Mouse (Mus musculus) ES-E14 (cell line): ENCODE data around the gene Vgll3. TPM values are rescaled to one million over a fixed set of nuclear protein-coding genes. Genes with fewer than 3 reads are reported as not detected.

Experiments
- DNase-seq: peaks from one replicate; pipeline ENCODE4 v3.0.0-alpha.2; 2013; ENCODE audit warnings: low read depth, low spot score
- H3K27ac ChIP-seq: 2 replicates; pipeline ENCODE4 v1.5.1; 2012; ENCODE audit warnings: low read depth, mild to moderate bottlenecking, low read length, moderate library complexity, mixed read lengths; ENCODE audit not compliant: poor library complexity, insufficient read depth, severe bottlenecking
- H3K36me3 ChIP-seq: 2 replicates; pipeline ENCODE4 v1.6.1; 2012; ENCODE audit warnings: mild to moderate bottlenecking, low read length, moderate library complexity, mixed read lengths; ENCODE audit not compliant: control insufficient read depth, poor library complexity, insufficient read depth, severe bottlenecking
- H3K4me1 ChIP-seq, 2 experiments: fragments of 150-350 bp in 1 of 2; sonication (generic) in 1 of 2; 2 replicates each; pipeline ENCODE4 v1.6.1; 2012; ENCODE audit warnings: low read length in 2 of 2, mild to moderate bottlenecking in 1 of 2, mixed read lengths in 1 of 2; ENCODE audit not compliant: control insufficient read depth in 2 of 2, insufficient read depth in 2 of 2, poor library complexity in 1 of 2
- H3K4me3 ChIP-seq, 2 experiments: fragments of 150-350 bp in 1 of 2; sonication (generic) in 1 of 2; 2 replicates each; pipeline ENCODE4 v1.5.1; 2012; ENCODE audit warnings: low read length in 2 of 2, low read depth in 1 of 2, mild to moderate bottlenecking in 1 of 2, mixed read lengths in 1 of 2; ENCODE audit not compliant: insufficient read depth in 1 of 2, poor library complexity in 1 of 2, severe bottlenecking in 1 of 2
- H3K9ac ChIP-seq: 2 replicates; pipeline ENCODE4 v1.6.1; 2012; ENCODE audit warnings: low read depth, mild to moderate bottlenecking, low read length, mixed read lengths; ENCODE audit not compliant: poor library complexity, insufficient read depth, severe bottlenecking
- H3K9me3 ChIP-seq: fragments of 150-350 bp; sonication (generic); 2 replicates; pipeline ENCODE4 v1.6.1; 2012; ENCODE audit warnings: low read depth, mild to moderate bottlenecking, low read length; ENCODE audit not compliant: control insufficient read depth, insufficient read depth
- CHD2 ChIP-seq: IDR thresholded peaks from 2 replicates; pipeline ENCODE4 v1.6.1; 2014; ENCODE audit warnings: mild to moderate bottlenecking, low read depth, low read length, inconsistent platforms
- HCFC1 ChIP-seq: IDR thresholded peaks from 2 replicates; pipeline ENCODE4 v1.6.1; 2012; ENCODE audit warnings: low read length, inconsistent platforms, borderline replicate concordance; ENCODE audit not compliant: insufficient read depth
- MAFK ChIP-seq: IDR thresholded peaks from 2 replicates; pipeline ENCODE4 v1.6.1; 2014; ENCODE audit warnings: mild to moderate bottlenecking, low read depth, low read length, inconsistent platforms; ENCODE audit not compliant: insufficient read depth
- ZC3H11A ChIP-seq: IDR thresholded peaks from 2 replicates; pipeline ENCODE4 v1.6.1; 2012; ENCODE audit warnings: low read depth, mild to moderate bottlenecking, inconsistent platforms, low read length, borderline replicate concordance
- ZNF384 ChIP-seq: IDR thresholded peaks from 2 replicates; pipeline ENCODE4 v1.6.1; 2012; ENCODE audit warnings: low read depth, low read length, inconsistent platforms
- in situ Hi-C, 2 experiments: fragments of 600-800 bp; cut with MboI; formaldehyde crosslinking; loops; one replicate each; pipeline ENCODE4 v1.15.1; 2025; ENCODE audit warnings: low sequenced_read_pairs in 2 of 2, inconsistent platforms in 1 of 2; ENCODE audit not compliant: unreplicated experiment in 2 of 2
- total RNA-seq: library from RNA; depleted of rRNA; stranded (reverse); fragments of 300-350 nt; gene quantifications from 2 replicates; pipeline ENCODE4 v1.2.3, GENCODE M21; 2012

The Vgll3 gene
- total RNA-seq, 1 experiment, result 11.0 TPM

GRCm38 (mm10) chr16:65850126-65850525 is 35.1 kb downstream of the Vgll3 start:
- H3K36me3 ChIP-seq, result no peaks in the 10 kb centered on the region
- no peak overlapping the region for H3K9ac ChIP-seq
- TF ChIP-seq ZC3H11A (no peak), MAFK (no peak), CHD2 (no peak), ZNF384 (no peak)
- no peak overlapping the region for H3K4me3 ChIP-seq
- H3K9me3 ChIP-seq, result no peaks in the 10 kb centered on the region
- in situ Hi-C loops, result no loop called here
- no peak for DNase-seq
- no peak overlapping the region for H3K27ac ChIP-seq
- H3K4me1 ChIP-seq, result no peaks in the 10 kb centered on the region

- Histone ChIP-seq H3K9ac (no peak overlapping the region), H3K4me3 (no peak overlapping the region), H3K4me1 (no peaks in the 10 kb centered on the region), H3K9me3 (no peaks in the 10 kb centered on the region), H3K36me3 (no peaks in the 10 kb centered on the region), H3K27ac (no peak overlapping the region)
- no peak for DNase-seq
- TF ChIP-seq CHD2 (no peak), ZNF384 (no peak), HCFC1 (no peak), MAFK (no peak), ZC3H11A (no peak)
- in situ Hi-C loops, result no loop called here
Observed at GRCm38 (mm10) chr16:65864471-65864870, 49.4 kb downstream of the Vgll3 start.

- H3K4me3 ChIP-seq, result no peak overlapping the region
- DNase-seq, result no peak
- TF ChIP-seq ZC3H11A (no peak), CHD2 (no peak), ZNF384 (no peak), MAFK (no peak), HCFC1 (no peak)
Observed at GRCm38 (mm10) chr16:65867927-65868326, 52.9 kb downstream of the Vgll3 start.

GRCm38 (mm10) chr16:65868933-65869332 is 53.9 kb downstream of the Vgll3 start:
- TF ChIP-seq ZNF384, result no peak
- TF ChIP-seq CHD2, result no peak
- no peak for TF ChIP-seq MAFK
- TF ChIP-seq HCFC1, result no peak
- TF ChIP-seq ZC3H11A, result no peak
- Histone ChIP-seq H3K36me3 (no peaks in the 10 kb centered on the region), H3K9ac (no peak overlapping the region), H3K9me3 (no peaks in the 10 kb centered on the region), H3K4me3 (no peak overlapping the region), H3K27ac (no peak overlapping the region), H3K4me1 (no peaks in the 10 kb centered on the region)
- in situ Hi-C loops, result no loop called here
- DNase-seq, result no peak

More at GRCm38 (mm10) chr16:65867927-65868326, 52.9 kb downstream of the Vgll3 start:
- Histone ChIP-seq H3K36me3 (no peaks in the 10 kb centered on the region), H3K9me3 (no peaks in the 10 kb centered on the region), H3K27ac (no peak overlapping the region), H3K4me1 (no peaks in the 10 kb centered on the region), H3K9ac (no peak overlapping the region)
- in situ Hi-C loops, result no loop called here

GRCm38 (mm10) chr16:65888940-65889339 is 73.9 kb downstream of the Vgll3 start:
- no peak overlapping the region for H3K4me3 ChIP-seq
- H3K36me3 ChIP-seq, result no peaks in the 10 kb centered on the region
- no peaks in the 10 kb centered on the region for H3K9me3 ChIP-seq
- TF ChIP-seq ZC3H11A, result no peak
- TF ChIP-seq HCFC1, result no peak
- H3K4me1 ChIP-seq, result no peaks in the 10 kb centered on the region
- H3K9ac ChIP-seq, result no peak overlapping the region
- no peak overlapping the region for H3K27ac ChIP-seq
- no peak for DNase-seq
- in situ Hi-C loops, result no loop called here
